Mouse (Mus musculus) CH12.LX (cell line): ENCODE results near the gene Tex22. TPM values are rescaled to one million over a fixed set of nuclear protein-coding genes. Genes with fewer than 3 reads are reported as not detected.

Source experiments
- DNase-seq: peaks from one replicate; pipeline ENCODE4 v3.0.0-alpha.2; 2013; ENCODE audit errors: extremely low read depth
- H3K27ac ChIP-seq: 2 replicates; pipeline ENCODE4 v1.5.1; 2012; ENCODE audit warnings: low read depth, mild to moderate bottlenecking, control low read depth, moderate library complexity; ENCODE audit not compliant: insufficient read depth
- H3K27me3 ChIP-seq: replicated peaks from 2 replicates; pipeline ENCODE3; 2012; ENCODE audit warnings: inconsistent platforms
- H3K36me3 ChIP-seq, 2 experiments: replicated peaks in 1 of 2; 2 replicates each; pipeline versions ENCODE3 to v1.6.1; 2012; ENCODE audit warnings: inconsistent platforms in 1 of 2, low read length in 1 of 2, mild to moderate bottlenecking in 1 of 2, mixed read lengths in 1 of 2, moderate library complexity in 1 of 2; ENCODE audit not compliant: control insufficient read depth in 1 of 2, insufficient read depth in 1 of 2
- H3K4me1 ChIP-seq, 2 experiments: 2 replicates each; pipeline ENCODE4 v1.6.1; 2012; ENCODE audit warnings: inconsistent platforms in 1 of 2, moderate library complexity in 1 of 2; ENCODE audit not compliant: insufficient read depth in 2 of 2, control insufficient read depth in 1 of 2
- H3K4me2 ChIP-seq: 2 replicates; pipeline ENCODE4 v1.6.1; 2012; ENCODE audit warnings: low read depth, mild to moderate bottlenecking, control low read depth; ENCODE audit not compliant: poor library complexity, insufficient read depth, severe bottlenecking
- H3K4me3 ChIP-seq, 3 experiments: fragments of 150-350 bp in 1 of 3; sonication (generic) in 1 of 3; replicated peaks in 1 of 3; 2 replicates each; pipeline versions ENCODE3 to v1.5.1; 2011 to 2012; ENCODE audit warnings: low read depth in 2 of 3, low read length in 2 of 3, mild to moderate bottlenecking in 2 of 3, moderate library complexity in 2 of 3, control low read depth in 1 of 3, improper control_type of control experiment in 1 of 3, inconsistent platforms in 1 of 3, mixed read lengths in 1 of 3; ENCODE audit not compliant: poor library complexity in 1 of 3
- H3K79me2 ChIP-seq: replicated peaks from 2 replicates; pipeline ENCODE4 v1.6.1; 2012; ENCODE audit warnings: mild to moderate bottlenecking, moderate library complexity; ENCODE audit not compliant: control insufficient read depth, poor library complexity, insufficient read depth, severe bottlenecking; ENCODE audit errors: extremely low read depth
- H3K9ac ChIP-seq: 2 replicates; pipeline ENCODE4 v1.6.1; 2012; ENCODE audit warnings: low read depth, mild to moderate bottlenecking, control low read depth, moderate library complexity; ENCODE audit not compliant: insufficient read depth
- H3K9me3 ChIP-seq: replicated peaks from 2 replicates; pipeline ENCODE3; 2012; ENCODE audit warnings: low read length, inconsistent platforms, mixed read lengths
- BHLHE40 ChIP-seq: IDR thresholded peaks from 2 replicates; pipeline ENCODE4 v1.6.1; 2011; ENCODE audit warnings: mild to moderate bottlenecking, low read depth, low read length, improper control_type of control experiment
- CHD1 ChIP-seq: IDR thresholded peaks from 2 replicates; pipeline ENCODE4 v1.6.1; 2012; ENCODE audit warnings: low read depth, low read length, improper control_type of control experiment, inconsistent platforms
- CHD2 ChIP-seq: IDR thresholded peaks from 2 replicates; pipeline ENCODE4 v1.6.1; 2011; ENCODE audit warnings: low read length, improper control_type of control experiment
- CTCF ChIP-seq, 2 experiments: IDR thresholded peaks in 1 of 2; conservative IDR thresholded peaks in 1 of 2; 2 replicates each; pipeline ENCODE4 v1.5.1; 2011 to 2012; ENCODE audit warnings: low read depth in 2 of 2, low read length in 2 of 2, improper control_type of control experiment in 1 of 2, inconsistent platforms in 1 of 2, mild to moderate bottlenecking in 1 of 2, moderate library complexity in 1 of 2
- E2F4 ChIP-seq: IDR thresholded peaks from 2 replicates; pipeline ENCODE4 v1.6.1; 2011; ENCODE audit warnings: low read depth, low read length, improper control_type of control experiment; ENCODE audit not compliant: insufficient replicate concordance
- EP300 ChIP-seq: IDR thresholded peaks from 2 replicates; pipeline ENCODE4 v1.6.1; 2011; ENCODE audit warnings: low read length, improper control_type of control experiment
- GABPA ChIP-seq: IDR thresholded peaks from 2 replicates; pipeline ENCODE4 v1.6.1; 2012; ENCODE audit warnings: low read depth, low read length, improper control_type of control experiment, inconsistent platforms; ENCODE audit not compliant: insufficient replicate concordance
- HCFC1 ChIP-seq: IDR thresholded peaks from 2 replicates; pipeline ENCODE4 v1.6.1; 2012; ENCODE audit warnings: low read depth, mild to moderate bottlenecking, inconsistent platforms, low read length, improper control_type of control experiment
- IRF4 ChIP-seq: IDR thresholded peaks from 2 replicates; pipeline ENCODE4 v1.6.1; 2014; ENCODE audit warnings: low read depth, mild to moderate bottlenecking, inconsistent platforms, low read length, improper control_type of control experiment
- KAT2A ChIP-seq: IDR thresholded peaks from 2 replicates; pipeline ENCODE4 v1.6.1; 2012; ENCODE audit warnings: low read length, improper control_type of control experiment, inconsistent platforms; ENCODE audit not compliant: insufficient replicate concordance
- MAFK ChIP-seq: IDR thresholded peaks from 2 replicates; pipeline ENCODE4 v1.6.1; 2011; ENCODE audit warnings: low read length, improper control_type of control experiment; ENCODE audit not compliant: insufficient replicate concordance
- MAZ ChIP-seq: IDR thresholded peaks from 2 replicates; pipeline ENCODE4 v1.6.1; 2012; ENCODE audit warnings: low read depth, mild to moderate bottlenecking, inconsistent platforms, low read length, improper control_type of control experiment, moderate library complexity
- MEF2A ChIP-seq: IDR thresholded peaks from 2 replicates; pipeline ENCODE4 v1.6.1; 2014; ENCODE audit warnings: low read depth, mild to moderate bottlenecking, inconsistent platforms, low read length, improper control_type of control experiment, borderline replicate concordance
- MXI1 ChIP-seq: IDR thresholded peaks from 2 replicates; pipeline ENCODE4 v1.6.1; 2011; ENCODE audit warnings: mild to moderate bottlenecking, low read depth, low read length, improper control_type of control experiment
- NELFE ChIP-seq: IDR thresholded peaks from 2 replicates; pipeline ENCODE4 v1.6.1; 2011; ENCODE audit warnings: low read depth, low read length, improper control_type of control experiment
- PAX5 ChIP-seq: IDR thresholded peaks from 2 replicates; pipeline ENCODE4 v1.6.1; 2012; ENCODE audit warnings: low read length, inconsistent platforms, mixed read lengths
- POLR2A ChIP-seq: IDR thresholded peaks from 2 replicates; pipeline ENCODE4 v1.6.1; 2011; ENCODE audit warnings: low read depth, mild to moderate bottlenecking, improper control_type of control experiment, low read length
- POLR2AphosphoS2 ChIP-seq: IDR thresholded peaks from 2 replicates; pipeline ENCODE4 v1.6.1; 2011; ENCODE audit warnings: low read depth, low read length, improper control_type of control experiment
- RAD21 ChIP-seq: IDR thresholded peaks from 2 replicates; pipeline ENCODE4 v1.6.1; 2011; ENCODE audit warnings: low read depth, mild to moderate bottlenecking, low read length, improper control_type of control experiment, moderate library complexity
- RCOR1 ChIP-seq: conservative IDR thresholded peaks from 2 replicates; pipeline ENCODE4 v1.6.1; 2012; ENCODE audit warnings: low read depth, mild to moderate bottlenecking, inconsistent platforms, low read length, improper control_type of control experiment
- SIN3A ChIP-seq: IDR thresholded peaks from 2 replicates; pipeline ENCODE4 v1.6.1; 2012; ENCODE audit warnings: low read length, improper control_type of control experiment, inconsistent platforms
- TCF12 ChIP-seq: IDR thresholded peaks from 2 replicates; pipeline ENCODE4 v1.6.1; 2014; ENCODE audit warnings: low read depth, mild to moderate bottlenecking, inconsistent platforms, low read length, improper control_type of control experiment
- USF1 ChIP-seq: IDR thresholded peaks from 2 replicates; pipeline ENCODE4 v1.6.1; 2014; ENCODE audit warnings: low read depth, mild to moderate bottlenecking, inconsistent platforms, low read length, improper control_type of control experiment
- ZC3H11A ChIP-seq: IDR thresholded peaks from 2 replicates; pipeline ENCODE4 v1.6.1; 2012; ENCODE audit warnings: low read depth, mild to moderate bottlenecking, inconsistent platforms, low read length, improper control_type of control experiment
- ZKSCAN1 ChIP-seq: IDR thresholded peaks from 2 replicates; pipeline ENCODE4 v1.6.1; 2012; ENCODE audit warnings: low read depth, inconsistent platforms, low read length, improper control_type of control experiment, borderline replicate concordance
- ZMIZ1 ChIP-seq: IDR thresholded peaks from 2 replicates; pipeline ENCODE4 v1.6.1; 2012; ENCODE audit warnings: low read depth, mild to moderate bottlenecking, inconsistent platforms, low read length, improper control_type of control experiment
- dilution Hi-C: fragments of 300-500 bp; cut with MboI; formaldehyde crosslinking; loops from 2 replicates; pipeline ENCODE4 v1.14.3; 2020; ENCODE audit warnings: low sequenced_read_pairs; ENCODE audit not compliant: extremely low pct_unique_long_range_greater_than_20kb, extremely low pct_ligation_motif_present
- in situ Hi-C: fragments of 300-500 bp; cut with MboI; formaldehyde crosslinking; loops from 3 replicates; pipeline ENCODE4 v1.14.3; 2019; ENCODE audit warnings: low sequenced_read_pairs, low pct_ligation_motif_present, low pct_unique_long_range_greater_than_20kb, mixed read lengths
- polyA plus RNA-seq: library from polyadenylated mRNA; unstranded; fragments of >175 nt; gene quantifications from 2 replicates; pipeline ENCODE4 v1.2.1, GENCODE M21; 2012; ENCODE audit warnings: low read depth; ENCODE audit not compliant: insufficient read length
- total RNA-seq, 2 experiments: library from RNA; depleted of rRNA; stranded (reverse); fragments of 300-350 nt in 1 of 2; fragments of >200 nt in 1 of 2; gene quantifications; 2 replicates each; pipeline ENCODE4 v1.2.3; 2012 to 2014

Tex22 gene
- total and polyA plus RNA-seq, 3 experiments: 0.21 TPM; not detected in 2

- TF ChIP-seq SIN3A (no peak), MEF2A (no peak), HCFC1 (peak; percentile 14; the same call in 1 of the 2 replicates), PAX5 (no peak), MXI1 (no peak), RCOR1 (no peak), E2F4 (no peak), TCF12 (no peak), NELFE (0 out of 2 replicates have a peak, but pooled peaks have one; percentile 20), GABPA (no peak), POLR2AphosphoS2 (no peak), ZMIZ1 (no peak), IRF4 (peak; percentile 11; the same call in 1 of the 2 replicates), KAT2A (no peak), MAZ (0 out of 2 replicates have a peak, but pooled peaks have one; percentile 13), ZC3H11A (no peak), CHD1 (no peak), BHLHE40 (no peak), MAFK (no peak), ZKSCAN1 (no peak)
Measured at GRCm38 (mm10) chr12:113102461-113102860, 28.2 kb downstream of the Tex22 start (continued).

DNA sequence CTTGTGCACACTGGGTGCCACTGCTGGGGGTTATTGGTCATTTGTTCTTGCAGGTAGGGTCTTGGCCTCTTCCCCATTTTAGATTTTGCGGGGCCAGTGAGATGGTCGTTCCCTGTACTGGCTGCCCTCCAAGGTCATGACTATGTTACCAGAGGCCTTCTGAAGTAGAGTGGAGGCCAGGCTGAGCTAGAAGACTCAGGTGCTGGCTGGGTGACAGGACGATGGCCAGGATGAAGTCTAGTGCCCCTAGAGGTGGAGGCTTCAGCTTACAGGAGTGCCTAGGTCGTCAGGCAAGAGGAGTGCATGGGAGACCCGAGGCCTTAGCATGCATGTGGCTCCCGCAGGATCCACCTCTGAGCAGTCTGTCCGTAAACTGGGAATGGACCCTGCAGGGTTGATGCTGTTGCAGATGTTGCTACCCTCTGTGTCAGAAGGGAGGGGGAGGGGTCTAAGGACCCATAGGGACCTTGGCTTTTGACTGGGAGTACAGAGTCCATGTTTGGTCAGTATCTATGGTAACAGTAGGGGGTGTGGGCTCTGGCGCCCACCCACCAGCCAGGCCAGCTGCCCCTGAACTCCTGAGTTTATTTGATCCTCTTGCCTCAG, 29.6 kb downstream of the Tex22 start:
- DNase-seq: peak; percentile 40
- no peak overlapping the region for H3K9ac ChIP-seq
- peaks cover 21 to 53% of the 10 kb centered on the region in 2 experiments for H3K4me1 ChIP-seq
- peaks cover 57% of the 10 kb centered on the region for H3K79me2 ChIP-seq
- H3K9me3 ChIP-seq: no peaks in the 10 kb centered on the region
- no peak for TF ChIP-seq MEF2A
- TF ChIP-seq RAD21: no peak
- TF ChIP-seq USF1: no peak
- TF ChIP-seq CTCF (conservative IDR thresholded peaks at IDR 0.05 in 1 of 2, IDR thresholded peaks at IDR 0.05 in 1 of 2; ENCODE audit: low read depth in 2 of 2, low read length in 2 of 2): peak; percentile 12 to 55; a peak in 2 of 4 replicates
- no peak for TF ChIP-seq KAT2A
- no peak for TF ChIP-seq EP300
- TF ChIP-seq POLR2AphosphoS2: no peak
- TF ChIP-seq IRF4: no peak
- 0 out of 2 replicates have a peak, but pooled peaks have one; percentile 15 for TF ChIP-seq POLR2A
- no peak for TF ChIP-seq MAZ
- TF ChIP-seq CHD2: no peak
- no peaks in the 10 kb centered on the region for H3K27me3 ChIP-seq
- dilution Hi-C loops (no loop called here), in situ Hi-C loops (no loop called here)
- no peak overlapping the region for H3K4me3 ChIP-seq
- no peak overlapping the region for H3K4me2 ChIP-seq
- peaks cover 4 to 76% of the 10 kb centered on the region in 2 experiments for H3K36me3 ChIP-seq
- no peak overlapping the region for H3K27ac ChIP-seq
